Mouse (Mus musculus) liver, embryonic 14.5 days (tissue): ENCODE data around the gene Pepd.

Experiments
- CTCF ChIP-seq: IDR thresholded peaks from 2 replicates; pipeline ENCODE4 v1.5.1; 2016; ENCODE audit warnings: antibody characterized with exemption, low read depth, control low read depth
- EP300 ChIP-seq: IDR thresholded peaks from 2 replicates; pipeline ENCODE4 v1.6.1; 2016; ENCODE audit warnings: antibody characterized with exemption, low read depth

DNA sequence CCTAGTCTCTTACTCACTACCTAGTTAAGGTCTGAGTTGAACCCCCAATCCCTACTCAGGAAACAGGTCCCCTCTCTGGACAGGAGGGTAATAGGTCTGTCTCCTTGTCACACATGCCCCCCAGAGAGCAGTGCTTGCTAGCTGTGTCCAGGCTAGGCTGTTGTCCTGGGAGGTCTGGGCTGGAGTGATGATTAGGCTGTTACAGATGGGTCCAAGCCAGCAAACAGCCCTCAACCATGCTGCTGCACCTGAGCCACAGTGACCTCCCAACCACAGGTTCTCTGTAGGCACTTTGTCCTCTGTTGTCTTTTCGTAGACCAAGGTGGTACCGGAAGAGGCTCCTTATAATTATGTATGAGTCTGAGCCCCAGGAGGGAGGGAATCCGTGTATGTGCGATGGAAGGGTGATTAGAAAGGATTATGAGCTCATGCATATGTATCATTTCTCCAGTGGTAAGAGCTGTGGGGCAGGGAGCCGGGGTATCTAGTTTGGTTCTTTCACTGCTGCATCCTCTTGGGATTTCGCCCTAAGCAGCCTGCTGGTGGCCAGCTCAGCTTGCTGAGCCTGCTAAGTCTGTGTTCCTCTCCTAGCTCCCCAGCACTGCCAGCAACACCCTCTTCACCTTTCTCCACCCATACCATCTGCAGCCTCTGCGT lies 34.2 kb downstream of the Pepd start:
- no peak for TF ChIP-seq CTCF
- TF ChIP-seq EP300 = no peak
